Mouse (Mus musculus): ENCODE data around the gene Gm20897. TPM values are rescaled to one million over a fixed set of nuclear protein-coding genes. Genes with fewer than 3 reads are reported as not detected.

Gm20897 gene
- not detected in 2 replicates for polyA plus RNA-seq (2015; fragmentation: Nextera tagmentation; extraction: Ambion mirVana)

DNA sequence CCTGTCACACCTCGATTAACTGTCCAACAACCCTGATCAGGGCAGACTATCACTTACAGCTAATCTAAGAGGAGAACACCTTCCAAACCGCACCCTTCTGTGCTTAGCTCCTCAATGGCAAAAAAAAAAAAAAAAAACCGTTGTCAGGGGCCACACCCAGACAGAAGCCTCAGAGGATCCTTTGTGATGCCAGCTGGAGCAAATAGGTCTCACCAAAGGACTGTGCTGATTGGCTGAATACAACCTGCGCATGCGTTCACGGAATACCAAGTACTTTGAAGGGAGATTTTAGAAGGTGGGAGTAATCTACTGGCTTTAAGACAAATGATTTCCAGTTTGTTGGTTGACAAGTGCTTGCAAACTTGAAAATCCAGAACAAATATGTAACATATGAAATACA is at the start of gene Gm20897:
Gene Gm20897, minus strand, starts transcription at position 101 of the 400 bp plus-strand sequence.

Other genes starting within 250 kb of the Gm20897 start
- gene Gm21732, start 73.5 kb upstream of the Gm20897 start, polyA plus RNA-seq (2015; fragmentation: Nextera tagmentation; extraction: Ambion mirVana), result not detected in 2 replicates

Measured in skeletal muscle tissue, postnatal 0 days (tissue).